Mouse (Mus musculus): ENCODE data around the gene Fam89a.

DNA sequence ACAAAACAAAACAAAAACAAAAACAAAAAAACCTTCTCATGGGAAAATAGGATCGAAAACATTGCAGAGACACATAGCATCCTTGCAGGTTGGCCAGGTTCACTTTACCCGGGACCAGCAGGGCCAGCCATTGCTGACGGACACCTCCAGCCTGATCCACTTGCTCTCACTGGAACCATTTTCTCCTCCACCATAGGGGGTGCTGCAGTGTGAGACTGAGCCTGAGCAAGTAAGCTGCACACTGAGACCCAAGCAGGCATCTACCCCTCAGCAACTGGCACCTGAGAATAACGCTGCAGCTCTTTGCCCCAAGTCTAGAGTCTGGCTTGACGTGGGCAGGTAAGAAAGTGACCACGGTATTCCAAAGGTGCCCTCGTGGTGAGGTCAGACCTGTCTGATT is 31.5 kb downstream of the Fam89a start:
- TF ChIP-seq CEBPB (IDR thresholded peaks at IDR 0.05; ENCODE audit: low read depth) (no peak), CTCF (IDR thresholded peaks at IDR 0.05; ENCODE audit: control insufficient read depth, insufficient read depth, insufficient read length) (no peak), MYOD1 (IDR thresholded peaks at IDR 0.05; ENCODE audit: control insufficient read depth, insufficient read length, low read depth) (no peak)

All from C2C12 (cell line).